Mouse (Mus musculus): ENCODE results near the gene Gng3. TPM values are rescaled to one million over a fixed set of nuclear protein-coding genes. Genes with fewer than 3 reads are reported as not detected.

The Gng3 gene
- polyA plus RNA-seq (2012; fragmentation: generic; extraction: Trizol): under 1 TPM; 0.04 to 0.41 TPM

GRCm38 (mm10) chr19:8839103-8839907 lies at the start of gene Gng3:
Gene Gng3 (minus strand): TSS chr19:8839194.

GRCm38 (mm10) chr19:8883616-8884015 lies 44.6 kb upstream of the Gng3 start, which contains the start of the genes Lbhd1 and Gm49403:
Gene Lbhd1 (plus strand): TSS chr19:8883732.
Gene Gm49403 (plus strand): TSS chr19:8883930.

GRCm38 (mm10) chr19:8880311-8881033 lies 41.5 kb upstream of the Gng3 start, which contains the start of gene Uqcc3:
Gene Uqcc3 (minus strand): TSS chr19:8880923.

GRCm38 (mm10) chr19:8871267-8872186 lies 32.5 kb upstream of the Gng3 start, which contains the start of gene Ubxn1:
Gene Ubxn1 (plus strand): TSS chr19:8871496.

GRCm38 (mm10) chr19:8850402-8850901 lies 11.5 kb upstream of the Gng3 start, which contains the start of gene Lrrn4cl:
Gene Lrrn4cl (plus strand): TSS chr19:8850768.

GRCm38 (mm10) chr19:8837251-8837791 lies 1.7 kb downstream of the Gng3 start, which contains the start of gene Bscl2:
Gene Bscl2 (plus strand): TSS chr19:8837467.

GRCm38 (mm10) chr19:8829660-8830059 lies 9.3 kb downstream of the Gng3 start, which contains the start of gene AC129217.1:
Gene AC129217.1 (plus strand): TSS chr19:8829773.

GRCm38 (mm10) chr19:8819596-8820423 lies 19.2 kb downstream of the Gng3 start, which contains the start of gene Hnrnpul2:
Gene Hnrnpul2 (plus strand): TSS chr19:8820010.

GRCm38 (mm10) chr19:8818801-8819595 lies 20.0 kb downstream of the Gng3 start, which contains the start of gene Ttc9c:
Gene Ttc9c (minus strand): TSS chr19:8819333.

GRCm38 (mm10) chr19:8802130-8802821 lies 36.7 kb downstream of the Gng3 start, which contains the start of gene Zbtb3:
Gene Zbtb3 (plus strand): TSS chr19:8802555.

GRCm38 (mm10) chr19:8798264-8798946 lies 40.6 kb downstream of the Gng3 start, which contains the start of gene Polr2g:
Gene Polr2g (minus strand): TSS chr19:8798577.

Other genes with a start within 250 kb of the Gng3 start
- not detected for gene Slc22a8, start 247.9 kb downstream of the Gng3 start, polyA plus RNA-seq (2012; fragmentation: generic; extraction: Trizol)
- gene Slc22a6, start 221.2 kb downstream of the Gng3 start, polyA plus RNA-seq (2012; fragmentation: generic; extraction: Trizol): not detected
- gene Chrm1, start 175.4 kb downstream of the Gng3 start, polyA plus RNA-seq (2012; fragmentation: generic; extraction: Trizol): under 1 TPM; 0.01 to 0.09 TPM
- 100 to 1,000 TPM; 109 to 260 TPM for gene Slc3a2, start 115.8 kb downstream of the Gng3 start, polyA plus RNA-seq (2012; fragmentation: generic; extraction: Trizol)
- 100 to 1,000 TPM in 1 of 2 experiments, 10 to 100 TPM in 1; 60.8 to 195 TPM for gene Wdr74, start 103.4 kb downstream of the Gng3 start, polyA plus RNA-seq (2012; fragmentation: generic; extraction: Trizol)
- 1 to 10 TPM; 1.5 to 1.8 TPM for gene 1700092M07Rik, start 98.5 kb downstream of the Gng3 start, polyA plus RNA-seq (2012; fragmentation: generic; extraction: Trizol)
- 100 to 1,000 TPM in 1 of 2 experiments, 10 to 100 TPM in 1; 33.2 to 112 TPM for gene Stx5a, start 97.8 kb downstream of the Gng3 start, polyA plus RNA-seq (2012; fragmentation: generic; extraction: Trizol)
- 100 to 1,000 TPM in 1 of 2 experiments, 10 to 100 TPM in 1; 63.1 to 106 TPM for gene Nxf1, start 82.1 kb downstream of the Gng3 start, polyA plus RNA-seq (2012; fragmentation: generic; extraction: Trizol)
- gene Tmem223, start 68.2 kb downstream of the Gng3 start, polyA plus RNA-seq (2012; fragmentation: generic; extraction: Trizol): 100 to 1,000 TPM; 211 to 253 TPM
- 10 to 100 TPM; 43.2 to 61.1 TPM for gene Tmem179b, start 64.7 kb downstream of the Gng3 start, polyA plus RNA-seq (2012; fragmentation: generic; extraction: Trizol)
- gene Taf6l, start 52.8 kb downstream of the Gng3 start, polyA plus RNA-seq (2012; fragmentation: generic; extraction: Trizol): 10 to 100 TPM; 24.9 to 37.5 TPM
- gene Polr2g, start 40.6 kb downstream of the Gng3 start, polyA plus RNA-seq (2012; fragmentation: generic; extraction: Trizol): 100 to 1,000 TPM; 100 to 147 TPM
- gene Zbtb3, start 36.6 kb downstream of the Gng3 start, polyA plus RNA-seq (2012; fragmentation: generic; extraction: Trizol): 1 to 10 TPM; 2.6 to 5.2 TPM
- 10 to 100 TPM in 1 of 2 experiments, 1 to 10 TPM in 1; 1.9 to 14.9 TPM for gene Ttc9c, start 19.9 kb downstream of the Gng3 start, polyA plus RNA-seq (2012; fragmentation: generic; extraction: Trizol)
- 10 to 100 TPM in 1 of 2 experiments, 1 to 10 TPM in 1; 7.6 to 49.9 TPM for gene Hnrnpul2, start 19.2 kb downstream of the Gng3 start, polyA plus RNA-seq (2012; fragmentation: generic; extraction: Trizol)
- 1 to 10 TPM in 1 of 2 experiments, under 1 TPM in 1; 0.19 to 1.1 TPM for gene AC129217.1, start 9.4 kb downstream of the Gng3 start, polyA plus RNA-seq (2012; fragmentation: generic; extraction: Trizol)
- 10 to 100 TPM; 11.7 to 29.0 TPM for gene Bscl2, start 1.7 kb downstream of the Gng3 start, polyA plus RNA-seq (2012; fragmentation: generic; extraction: Trizol)
- gene Lrrn4cl, start 11.6 kb upstream of the Gng3 start, polyA plus RNA-seq (2012; fragmentation: generic; extraction: Trizol): 1 to 10 TPM in 1 of 2 experiments, under 1 TPM in 1; 0.08 to 7.0 TPM
- 100 to 1,000 TPM; 240 to 270 TPM for gene Ubxn1, start 32.3 kb upstream of the Gng3 start, polyA plus RNA-seq (2012; fragmentation: generic; extraction: Trizol)
- gene Uqcc3, start 41.7 kb upstream of the Gng3 start, polyA plus RNA-seq (2012; fragmentation: generic; extraction: Trizol): 10 to 100 TPM; 63.8 to 97.9 TPM
- 1 to 10 TPM; 3.4 to 3.7 TPM for gene Lbhd1, start 44.5 kb upstream of the Gng3 start, polyA plus RNA-seq (2012; fragmentation: generic; extraction: Trizol)
- not detected for gene Gm49403, start 44.7 kb upstream of the Gng3 start, polyA plus RNA-seq (2012; fragmentation: generic; extraction: Trizol)
- 100 to 1,000 TPM in 1 of 2 experiments, 10 to 100 TPM in 1; 73.9 to 176 TPM for gene 1810009A15Rik, start 49.7 kb upstream of the Gng3 start, polyA plus RNA-seq (2012; fragmentation: generic; extraction: Trizol)
- under 1 TPM in 1 of 2 experiments, not detected in 1; 0.18 TPM for gene Gm49416, start 49.7 kb upstream of the Gng3 start, polyA plus RNA-seq (2012; fragmentation: generic; extraction: Trizol)
- 10 to 100 TPM; 30.2 to 43.9 TPM for gene Ints5, start 53.8 kb upstream of the Gng3 start, polyA plus RNA-seq (2012; fragmentation: generic; extraction: Trizol)
- 100 to 1,000 TPM in 1 of 2 experiments, 10 to 100 TPM in 1; 43.4 to 137 TPM for gene Ganab, start 58.9 kb upstream of the Gng3 start, polyA plus RNA-seq (2012; fragmentation: generic; extraction: Trizol)
- 10 to 100 TPM; 56.0 to 67.8 TPM for gene B3gat3, start 81.2 kb upstream of the Gng3 start, polyA plus RNA-seq (2012; fragmentation: generic; extraction: Trizol)
- gene Rom1, start 90.2 kb upstream of the Gng3 start, polyA plus RNA-seq (2012; fragmentation: generic; extraction: Trizol): 10 to 100 TPM in 1 of 2 experiments, 1 to 10 TPM in 1; 5.9 to 12.1 TPM
- 10 to 100 TPM; 30.0 to 62.2 TPM for gene Eml3, start 90.4 kb upstream of the Gng3 start, polyA plus RNA-seq (2012; fragmentation: generic; extraction: Trizol)
- 10 to 100 TPM; 55.6 to 94.0 TPM for gene Mta2, start 102.7 kb upstream of the Gng3 start, polyA plus RNA-seq (2012; fragmentation: generic; extraction: Trizol)
- gene Tut1, start 114.7 kb upstream of the Gng3 start, polyA plus RNA-seq (2012; fragmentation: generic; extraction: Trizol): 10 to 100 TPM; 16.0 to 17.5 TPM
- 1,000 to 10,000 TPM in 1 of 2 experiments, 100 to 1,000 TPM in 1; 710 to 2,782 TPM for gene Eef1g, start 127.8 kb upstream of the Gng3 start, polyA plus RNA-seq (2012; fragmentation: generic; extraction: Trizol)
- 100 to 1,000 TPM in 1 of 2 experiments, 10 to 100 TPM in 1; 26.0 to 103 TPM for gene Ahnak, start 150.1 kb upstream of the Gng3 start, polyA plus RNA-seq (2012; fragmentation: generic; extraction: Trizol)
- not detected for gene Scgb1a1, start 248.8 kb upstream of the Gng3 start, polyA plus RNA-seq (2012; fragmentation: generic; extraction: Trizol)